Comparison of ENCODE assay signal across 15 mouse cellular contexts in genomic region chr10:84819669-84820068, GRCm38 (mm10).
DNase-seq lines count a peak whose midpoint lies in the region; TF ChIP-seq lines count a peak whose summit lies in the region.
"Had no signal": no experiment of that assay in that cellular context is flagged by ENCODE, and none has a peak within 500 bp of the region (broad histone marks: within the 10 kb centered on the region; RNA-seq: fewer than 3 reads in every experiment).

No protein-coding gene starts in this region.

- H3K27me3 ChIP-seq in splenic B cell, adult 2 months (ENCODE audit: control insufficient read depth, insufficient read depth, low read length, poor library complexity, severe bottlenecking): no peaks in the 10 kb centered on the region
- H3K27me3 ChIP-seq: limb, embryonic 12.5 days; Patski had no signal

- TF ChIP-seq CTCF in brain, embryonic 14.5 days (IDR thresholded peaks at IDR 0.05; ENCODE audit: borderline replicate concordance, extremely low read depth, insufficient read depth, insufficient read length): no peak

- peak; percentile 25 to 39 for DNase-seq in layer of hippocampus, adult 18-20 months (ENCODE audit: low spot score in 2 of 2)
- DNase-seq in layer of hippocampus, postnatal 14 days (ENCODE audit: low spot score in 2 of 2): no peak
- peak; percentile 46 for DNase-seq in thymus, postnatal 0 days (ENCODE audit: low spot score)
- no peak for DNase-seq in thymus, postnatal 36 days
- peak; percentile 44 for DNase-seq in brain, embryonic 14.5 days (ENCODE audit: low read depth)
- DNase-seq in splenic B cell, adult 2 months (ENCODE audit: low read depth, low spot score): peak; percentile 17
- DNase-seq in ovary, adult 18-20 months (ENCODE audit: low spot score): no peak
- DNase-seq: adrenal gland, postnatal 36 days; gastrocnemius, postnatal 10 days; heart, postnatal 36 days; kidney, adult 2 months; kidney, postnatal 25 days; thymus, adult 18-20 months had no signal

- no peaks in the 10 kb centered on the region for H3K36me3 ChIP-seq in splenic B cell, adult 2 months (ENCODE audit: control insufficient read depth, insufficient read depth, low read length, poor library complexity, severe bottlenecking)
- H3K36me3 ChIP-seq: limb, embryonic 12.5 days had no signal

- no peak for TF ChIP-seq POLR2A in brain, embryonic 14.5 days (IDR thresholded peaks at IDR 0.05; ENCODE audit: borderline replicate concordance, extremely low read depth, insufficient read depth, insufficient read length, poor library complexity, severe bottlenecking)

Comparison
In these comparisons a context has a peak if more than half of its experiments do, and no peak if none do; other contexts are left out.
1. DNase-seq: peak in layer of hippocampus, adult 18-20 months (2 of 2), thymus, postnatal 0 days (single experiment), brain, embryonic 14.5 days (single experiment) and splenic B cell, adult 2 months (single experiment); none in layer of hippocampus, postnatal 14 days (0 of 2), thymus, postnatal 36 days (0 of 2) and ovary, adult 18-20 months (single experiment).